Mouse (Mus musculus): ENCODE results near the gene Pip5k1c.

Gene Pip5k1c

GRCm38 (mm10) chr10:81284189-81284588 lies 8.6 kb upstream of the Pip5k1c start:
- DNase-seq (ENCODE audit: low spot score): no peak

GRCm38 (mm10) chr10:81284719-81285118 lies 8.0 kb upstream of the Pip5k1c start:
- no peak for DNase-seq (ENCODE audit: low spot score)

- peak; percentile 96 for DNase-seq (ENCODE audit: low spot score)
These were observed 6.9 kb upstream of the Pip5k1c start for GRCm38 (mm10) chr10:81285694-81286450.

- DNase-seq (ENCODE audit: low spot score): no peak
These were observed 6.2 kb upstream of the Pip5k1c start for GRCm38 (mm10) chr10:81286586-81286985.

- peak; percentile 66 for DNase-seq (ENCODE audit: low spot score)
These were observed 5.1 kb upstream of the Pip5k1c start for GRCm38 (mm10) chr10:81287513-81288157.

GRCm38 (mm10) chr10:81288601-81289000 lies 4.2 kb upstream of the Pip5k1c start:
- DNase-seq (ENCODE audit: low spot score): peak; percentile 46

- peak; percentile 74 for DNase-seq (ENCODE audit: low spot score)
These were observed 3.5 kb upstream of the Pip5k1c start for GRCm38 (mm10) chr10:81289278-81289677.

GRCm38 (mm10) chr10:81289811-81290210 lies 3.0 kb upstream of the Pip5k1c start:
- no peak for DNase-seq (ENCODE audit: low spot score)

GRCm38 (mm10) chr10:81290698-81291460 lies 1.9 kb upstream of the Pip5k1c start:
- no peak for DNase-seq (ENCODE audit: low spot score)

- no peak for DNase-seq (ENCODE audit: low spot score)
These were observed 1.2 kb upstream of the Pip5k1c start, which contains the start of gene Tjp3 for GRCm38 (mm10) chr10:81291511-81292104. Gene Tjp3, minus strand, starts transcription at chr10:81291581.

- no peak for DNase-seq (ENCODE audit: low spot score)
These were observed 719 bp downstream of the Pip5k1c start for GRCm38 (mm10) chr10:81293334-81294030.

GRCm38 (mm10) chr10:81294442-81294841 lies 1.7 kb downstream of the Pip5k1c start:
- DNase-seq (ENCODE audit: low spot score): no peak

- no peak for DNase-seq (ENCODE audit: low spot score)
These were observed 2.4 kb downstream of the Pip5k1c start for GRCm38 (mm10) chr10:81295185-81295584.

- no peak for DNase-seq (ENCODE audit: low spot score)
These were observed 4.5 kb downstream of the Pip5k1c start for GRCm38 (mm10) chr10:81297246-81297645.

- no peak for DNase-seq (ENCODE audit: low spot score)
These were observed 5.1 kb downstream of the Pip5k1c start for GRCm38 (mm10) chr10:81297845-81298244.

- DNase-seq (ENCODE audit: low spot score): no peak
These were observed 5.8 kb downstream of the Pip5k1c start for GRCm38 (mm10) chr10:81298369-81299100.

GRCm38 (mm10) chr10:81299585-81300351 lies 7.0 kb downstream of the Pip5k1c start:
- no peak for DNase-seq (ENCODE audit: low spot score)

GRCm38 (mm10) chr10:81300352-81300907 lies 7.7 kb downstream of the Pip5k1c start:
- no peak for DNase-seq (ENCODE audit: low spot score)

GRCm38 (mm10) chr10:81301321-81301720 lies 8.6 kb downstream of the Pip5k1c start:
- DNase-seq (ENCODE audit: low spot score): no peak

- DNase-seq (ENCODE audit: low spot score): no peak
These were observed 9.5 kb downstream of the Pip5k1c start for GRCm38 (mm10) chr10:81302288-81302687.

Data from MN1 (cell line).